Mouse (Mus musculus): ENCODE measurements around the gene Entpd8. TPM values are rescaled to one million over a fixed set of nuclear protein-coding genes. Genes with fewer than 3 reads are reported as not detected.

The Entpd8 gene
- polyA plus RNA-seq (2015; fragmentation: Nextera tagmentation; extraction: Ambion mirVana) = 5.3 and 6.8 TPM in 2 replicates

GRCm38 (mm10) chr2:25080076-25080475 lies at the start of gene Entpd8:
Gene Entpd8, plus strand, starts transcription at chr2:25080304.
- H3K4me1 ChIP-seq (replicated peaks) = 0 out of 2 replicates have a peak, but pooled peaks cover 5% of the 10 kb centered on the region
- H3K27me3 ChIP-seq = no peaks in the 10 kb centered on the region
- 54% methylated on average over 5 of the region's 5 CpGs for WGBS (ENCODE audit: insufficient replicate concordance)
- no peaks in the 10 kb centered on the region for H3K9me3 ChIP-seq (replicated peaks)
- peak within 1 kb of the TSS; percentile 24 for H3K4me3 ChIP-seq (replicated peaks)
- H3K9ac ChIP-seq = no peak within 1 kb of the TSS
- H3K4me2 ChIP-seq = peak within 1 kb of the TSS; percentile 36
- H3K27ac ChIP-seq (replicated peaks) = no peak within 1 kb of the TSS
- no peaks in the 10 kb centered on the region for H3K36me3 ChIP-seq (replicated peaks)
- peak; percentile 60; the same call in 1 of the 2 replicates for ATAC-seq (ENCODE audit: insufficient read depth)

GRCm38 (mm10) chr2:25034994-25035393 lies 45.1 kb upstream of the Entpd8 start:
- Histone ChIP-seq H3K4me2 (no peak overlapping the region), H3K4me1 (replicated peaks) (no peaks in the 10 kb centered on the region), H3K9me3 (replicated peaks) (no peaks in the 10 kb centered on the region), H3K4me3 (replicated peaks) (no peak overlapping the region), H3K27me3 (no peaks in the 10 kb centered on the region), H3K9ac (no peak overlapping the region), H3K36me3 (replicated peaks) (peaks cover 38% of the 10 kb centered on the region), H3K27ac (replicated peaks) (no peak overlapping the region)
- ATAC-seq (ENCODE audit: insufficient read depth) = no peak
- 82% methylated on average over 4 of the region's 4 CpGs for WGBS (ENCODE audit: insufficient replicate concordance)

GRCm38 (mm10) chr2:25040089-25040488 lies 40.0 kb upstream of the Entpd8 start:
- Histone ChIP-seq H3K4me2 (no peak overlapping the region), H3K9me3 (replicated peaks) (no peaks in the 10 kb centered on the region), H3K9ac (no peak overlapping the region), H3K36me3 (replicated peaks) (peaks cover 38% of the 10 kb centered on the region), H3K4me3 (replicated peaks) (no peak overlapping the region), H3K27me3 (no peaks in the 10 kb centered on the region), H3K4me1 (replicated peaks) (no peaks in the 10 kb centered on the region), H3K27ac (replicated peaks) (no peak overlapping the region)
- no peak for ATAC-seq (ENCODE audit: insufficient read depth)
- 76% methylated on average over 5 of the region's 5 CpGs for WGBS (ENCODE audit: insufficient replicate concordance)

GRCm38 (mm10) chr2:25050921-25051320 lies 29.2 kb upstream of the Entpd8 start:
- peaks cover 17% of the 10 kb centered on the region for H3K4me1 ChIP-seq (replicated peaks)
- no peak overlapping the region for H3K4me2 ChIP-seq
- no peak overlapping the region for H3K9ac ChIP-seq
- H3K36me3 ChIP-seq (replicated peaks) = peaks cover 52% of the 10 kb centered on the region
- WGBS (ENCODE audit: insufficient replicate concordance) = 74% methylated on average over 7 of the region's 7 CpGs
- H3K9me3 ChIP-seq (replicated peaks) = no peaks in the 10 kb centered on the region
- ATAC-seq (ENCODE audit: insufficient read depth) = no peak
- H3K27me3 ChIP-seq = no peaks in the 10 kb centered on the region
- no peak overlapping the region for H3K4me3 ChIP-seq (replicated peaks)
- no peak overlapping the region for H3K27ac ChIP-seq (replicated peaks)

- no peak overlapping the region for H3K9ac ChIP-seq
- H3K36me3 ChIP-seq (replicated peaks) = peaks cover 52% of the 10 kb centered on the region
- peaks cover 17% of the 10 kb centered on the region for H3K4me1 ChIP-seq (replicated peaks)
- WGBS (ENCODE audit: insufficient replicate concordance) = 77% methylated on average over 8 of the region's 8 CpGs
- H3K27me3 ChIP-seq = no peaks in the 10 kb centered on the region
- H3K9me3 ChIP-seq (replicated peaks) = no peaks in the 10 kb centered on the region
- ATAC-seq (ENCODE audit: insufficient read depth) = no peak
- no peak overlapping the region for H3K27ac ChIP-seq (replicated peaks)
- H3K4me3 ChIP-seq (replicated peaks) = no peak overlapping the region
- no peak overlapping the region for H3K4me2 ChIP-seq
These were observed 28.7 kb upstream of the Entpd8 start for GRCm38 (mm10) chr2:25051450-25051849.

- no peaks in the 10 kb centered on the region for H3K9me3 ChIP-seq (replicated peaks)
- peaks cover 51% of the 10 kb centered on the region for H3K36me3 ChIP-seq (replicated peaks)
- 75% methylated on average over 6 of the region's 6 CpGs for WGBS (ENCODE audit: insufficient replicate concordance)
- H3K27me3 ChIP-seq = no peaks in the 10 kb centered on the region
- H3K9ac ChIP-seq = no peak overlapping the region
- H3K4me2 ChIP-seq = no peak overlapping the region
- no peak for ATAC-seq (ENCODE audit: insufficient read depth)
- H3K27ac ChIP-seq (replicated peaks) = no peak overlapping the region
- no peak overlapping the region for H3K4me3 ChIP-seq (replicated peaks)
- H3K4me1 ChIP-seq (replicated peaks) = peaks cover 25% of the 10 kb centered on the region
These were observed 27.0 kb upstream of the Entpd8 start for GRCm38 (mm10) chr2:25053101-25053500.

GRCm38 (mm10) chr2:25054221-25055067 lies 25.7 kb upstream of the Entpd8 start, which contains the start of gene Nsmf:
Gene Nsmf, plus strand, starts transcription at chr2:25054355.
- 5% methylated on average over 47 of the region's 47 CpGs for WGBS (ENCODE audit: insufficient replicate concordance)
- Histone ChIP-seq H3K27ac (replicated peaks) (no peak within 1 kb of the TSS), H3K27me3 (no peaks in the 10 kb centered on the region), H3K9ac (peak within 1 kb of the TSS; percentile 66), H3K4me3 (replicated peaks) (peak within 1 kb of the TSS; percentile 73), H3K36me3 (replicated peaks) (peaks cover 40% of the 10 kb centered on the region), H3K9me3 (replicated peaks) (no peaks in the 10 kb centered on the region), H3K4me1 (replicated peaks) (peaks cover 25% of the 10 kb centered on the region), H3K4me2 (peak within 1 kb of the TSS; percentile 94)
- ATAC-seq (ENCODE audit: insufficient read depth) = peak; percentile 80

- Histone ChIP-seq H3K4me3 (replicated peaks) (peak overlapping the region; percentile 73), H3K27me3 (no peaks in the 10 kb centered on the region), H3K9ac (peak overlapping the region; percentile 66), H3K9me3 (replicated peaks) (no peaks in the 10 kb centered on the region), H3K4me1 (replicated peaks) (peaks cover 25% of the 10 kb centered on the region), H3K4me2 (peak overlapping the region; percentile 94), H3K27ac (replicated peaks) (no peak overlapping the region), H3K36me3 (replicated peaks) (peaks cover 34% of the 10 kb centered on the region)
- 0 out of 2 replicates have a peak, but pooled peaks have one; percentile 4 for ATAC-seq (ENCODE audit: insufficient read depth)
- 60% methylated on average over 2 of the region's 2 CpGs for WGBS (ENCODE audit: insufficient replicate concordance)
These were observed 25.1 kb upstream of the Entpd8 start for GRCm38 (mm10) chr2:25055068-25055405.

- Histone ChIP-seq H3K4me1 (replicated peaks) (peaks cover 27% of the 10 kb centered on the region), H3K4me2 (peak overlapping the region; percentile 94; the same call in 1 of the 2 replicates), H3K36me3 (replicated peaks) (peaks cover 29% of the 10 kb centered on the region), H3K27me3 (no peaks in the 10 kb centered on the region), H3K4me3 (replicated peaks) (no peak overlapping the region), H3K9me3 (replicated peaks) (no peaks in the 10 kb centered on the region), H3K9ac (no peak overlapping the region), H3K27ac (replicated peaks) (no peak overlapping the region)
- ATAC-seq (ENCODE audit: insufficient read depth) = no peak
- WGBS (ENCODE audit: insufficient replicate concordance) = 80% methylated on average over 21 of the region's 21 CpGs
These were observed 24.5 kb upstream of the Entpd8 start for GRCm38 (mm10) chr2:25055409-25056155.

GRCm38 (mm10) chr2:25058926-25059325 lies 21.2 kb upstream of the Entpd8 start:
- H3K9ac ChIP-seq = no peak overlapping the region
- H3K36me3 ChIP-seq (replicated peaks) = no peaks in the 10 kb centered on the region
- H3K27me3 ChIP-seq = no peaks in the 10 kb centered on the region
- H3K9me3 ChIP-seq (replicated peaks) = no peaks in the 10 kb centered on the region
- no peak overlapping the region for H3K4me2 ChIP-seq
- no peak overlapping the region for H3K4me3 ChIP-seq (replicated peaks)
- H3K4me1 ChIP-seq (replicated peaks) = peaks cover 31% of the 10 kb centered on the region
- ATAC-seq (ENCODE audit: insufficient read depth) = no peak
- H3K27ac ChIP-seq (replicated peaks) = no peak overlapping the region
- WGBS (ENCODE audit: insufficient replicate concordance) = 84% methylated on average over 7 of the region's 7 CpGs

- no peak overlapping the region for H3K27ac ChIP-seq (replicated peaks)
These were observed 16.6 kb upstream of the Entpd8 start for GRCm38 (mm10) chr2:25063523-25063922.

More at GRCm38 (mm10) chr2:25063523-25063922, 16.6 kb upstream of the Entpd8 start:
- no peak overlapping the region for H3K4me3 ChIP-seq (replicated peaks)
- H3K4me2 ChIP-seq = no peak overlapping the region
- H3K9me3 ChIP-seq (replicated peaks) = no peaks in the 10 kb centered on the region
- 77% methylated on average over 5 of the region's 5 CpGs for WGBS (ENCODE audit: insufficient replicate concordance)
- no peaks in the 10 kb centered on the region for H3K27me3 ChIP-seq
- no peaks in the 10 kb centered on the region for H3K36me3 ChIP-seq (replicated peaks)
- H3K4me1 ChIP-seq (replicated peaks) = peaks cover 13% of the 10 kb centered on the region
- no peak overlapping the region for H3K9ac ChIP-seq
- ATAC-seq (ENCODE audit: insufficient read depth) = 0 out of 2 replicates have a peak, but pooled peaks have one; percentile 17
